Mouse (Mus musculus) small intestine, adult 2 months (tissue): ENCODE results near the gene Nkx6-1. TPM values are rescaled to one million over a fixed set of nuclear protein-coding genes. Genes with fewer than 3 reads are reported as not detected.

Source experiments
- H3K27ac ChIP-seq: fragments of 200-500 bp; 2 replicates; pipeline ENCODE4 v1.5.1; 2012; ENCODE audit warnings: low read depth, low read length, control low read depth, inconsistent platforms; ENCODE audit not compliant: insufficient read depth
- H3K27me3 ChIP-seq: fragments of 200-500 bp; 2 replicates; pipeline ENCODE4 v1.6.1; 2012; ENCODE audit warnings: mild to moderate bottlenecking, moderate library complexity, low read length, inconsistent platforms; ENCODE audit not compliant: control insufficient read depth, insufficient read depth
- H3K36me3 ChIP-seq: fragments of 200-500 bp; 2 replicates; pipeline ENCODE4 v1.6.1; 2012; ENCODE audit warnings: mild to moderate bottlenecking, low read length, control low read depth, inconsistent platforms; ENCODE audit not compliant: control insufficient read depth, insufficient read depth
- H3K4me1 ChIP-seq: fragments of 200-500 bp; 2 replicates; pipeline ENCODE4 v1.6.1; 2012; ENCODE audit warnings: low read length, inconsistent platforms, mixed read lengths; ENCODE audit not compliant: control insufficient read depth, insufficient read depth, insufficient read length
- H3K4me3 ChIP-seq: fragments of 200-500 bp; 2 replicates; pipeline ENCODE4 v1.5.1; 2012; ENCODE audit warnings: low read depth, mild to moderate bottlenecking, control low read depth, inconsistent platforms, low read length, moderate library complexity
- CTCF ChIP-seq: fragments of 200-500 bp; IDR thresholded peaks from 2 replicates; pipeline ENCODE4 v1.5.1; 2012; ENCODE audit warnings: low read depth, mild to moderate bottlenecking, control low read depth, inconsistent platforms, low read length, moderate library complexity, mixed read lengths; ENCODE audit not compliant: insufficient replicate concordance, insufficient read length; ENCODE audit errors: extremely low read depth
- POLR2A ChIP-seq: fragments of 200-500 bp; IDR thresholded peaks from 2 replicates; pipeline ENCODE4 v1.6.1; 2012; ENCODE audit warnings: low read depth, mild to moderate bottlenecking, control low read depth, inconsistent platforms, low read length, moderate library complexity
- WGBS: fragments of 180-500 bp; shearing (Covaris S2); methylation state at CpG from one replicate; pipeline ENCODE4 v1.1.7; 2018; 5-methylcytosine and 5-hydroxymethylcytosine counted together
- polyA plus RNA-seq: library from polyadenylated mRNA; depleted of rRNA; stranded (reverse); fragments of >200 nt; gene quantifications from 2 replicates; pipeline ENCODE4 v1.2.3, GENCODE M21; 2012; rRNA removed

Gene Nkx6-1
- 0.18 TPM in 1 of 2 replicates, not detected in the other for polyA plus RNA-seq

DNA sequence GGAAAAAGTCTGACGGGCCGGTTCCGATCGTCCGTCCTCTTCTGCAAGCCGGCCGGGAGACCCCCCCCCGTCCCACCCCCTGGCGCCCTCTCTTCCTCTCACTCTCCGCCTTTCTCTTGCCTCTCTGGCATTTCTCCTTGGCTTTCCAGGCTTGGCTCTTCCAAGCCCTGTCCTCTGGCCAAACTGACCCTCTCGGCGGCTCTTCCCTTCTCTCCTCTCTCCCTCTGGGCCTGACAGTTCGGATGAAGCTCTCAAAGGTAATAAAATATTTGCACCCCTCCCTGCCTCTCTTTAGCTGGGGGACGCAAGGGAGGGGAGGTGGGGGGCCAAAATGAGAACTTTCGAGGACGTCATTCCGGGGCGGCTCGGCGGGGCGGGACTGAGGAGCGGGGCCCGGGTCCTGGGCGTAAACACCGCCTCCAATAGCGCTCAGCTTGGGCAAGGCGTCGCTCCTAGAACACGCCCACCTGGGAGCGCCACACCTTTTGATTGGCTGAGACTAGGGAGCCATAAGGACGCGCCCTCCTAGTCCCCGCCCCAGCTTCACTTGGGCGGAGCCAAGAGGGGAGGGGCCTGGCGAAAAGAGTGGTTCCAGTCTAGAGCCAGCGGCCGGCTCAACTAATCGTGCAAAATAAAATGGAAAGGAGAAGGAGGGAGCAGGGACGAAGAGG, at the start of gene Nkx6-1:
Gene Nkx6-1 (minus strand): TSS at position 52 of the 671 bp plus-strand sequence.
- TF ChIP-seq CTCF (no peak), POLR2A (peak; percentile 9; the same call in 1 of the 2 replicates)
- peak within 1 kb of the TSS; percentile 55 for H3K4me3 ChIP-seq
- no peak within 1 kb of the TSS for H3K27ac ChIP-seq
- peaks cover 90% of the 10 kb centered on the region for H3K27me3 ChIP-seq
- 2% methylated on average over 39 of the region's 39 CpGs for WGBS
- H3K4me1 ChIP-seq: peaks cover 15% of the 10 kb centered on the region; the same call in 1 of the 2 replicates
- H3K36me3 ChIP-seq: no peaks in the 10 kb centered on the region

DNA sequence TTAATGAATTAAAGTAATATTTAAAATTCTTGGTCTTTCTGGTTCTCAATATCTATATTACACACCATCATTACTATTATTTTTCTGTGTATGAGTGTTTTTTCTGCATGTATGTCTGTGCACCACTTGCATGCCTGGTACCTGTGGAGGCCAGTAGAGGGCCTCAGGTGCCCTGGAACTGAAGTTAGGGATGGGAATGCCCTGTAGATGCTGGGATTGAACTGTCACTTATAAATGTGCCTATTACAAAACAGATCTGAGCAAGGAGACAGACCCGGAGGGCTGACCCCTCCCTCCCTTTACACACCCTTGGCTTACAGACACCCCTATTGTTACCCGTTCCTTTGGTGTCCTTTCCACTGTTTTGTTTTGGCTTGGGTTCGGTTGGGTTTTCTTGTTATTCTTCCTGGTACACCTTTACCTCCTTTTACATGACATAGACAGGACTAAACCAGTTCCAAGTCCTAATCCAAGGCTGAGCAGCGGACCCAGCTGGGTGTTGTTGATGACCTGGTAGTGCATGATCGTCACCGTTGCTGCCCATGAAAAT, 48.3 kb upstream of the Nkx6-1 start:
- Histone ChIP-seq H3K27me3 (no peaks in the 10 kb centered on the region), H3K4me3 (no peak overlapping the region), H3K36me3 (no peaks in the 10 kb centered on the region), H3K27ac (no peak overlapping the region), H3K4me1 (no peaks in the 10 kb centered on the region)
- 74% methylated on average over 6 of the region's 6 CpGs for WGBS
- TF ChIP-seq CTCF (peak; percentile 53; the same call in 1 of the 2 replicates), POLR2A (no peak)

DNA sequence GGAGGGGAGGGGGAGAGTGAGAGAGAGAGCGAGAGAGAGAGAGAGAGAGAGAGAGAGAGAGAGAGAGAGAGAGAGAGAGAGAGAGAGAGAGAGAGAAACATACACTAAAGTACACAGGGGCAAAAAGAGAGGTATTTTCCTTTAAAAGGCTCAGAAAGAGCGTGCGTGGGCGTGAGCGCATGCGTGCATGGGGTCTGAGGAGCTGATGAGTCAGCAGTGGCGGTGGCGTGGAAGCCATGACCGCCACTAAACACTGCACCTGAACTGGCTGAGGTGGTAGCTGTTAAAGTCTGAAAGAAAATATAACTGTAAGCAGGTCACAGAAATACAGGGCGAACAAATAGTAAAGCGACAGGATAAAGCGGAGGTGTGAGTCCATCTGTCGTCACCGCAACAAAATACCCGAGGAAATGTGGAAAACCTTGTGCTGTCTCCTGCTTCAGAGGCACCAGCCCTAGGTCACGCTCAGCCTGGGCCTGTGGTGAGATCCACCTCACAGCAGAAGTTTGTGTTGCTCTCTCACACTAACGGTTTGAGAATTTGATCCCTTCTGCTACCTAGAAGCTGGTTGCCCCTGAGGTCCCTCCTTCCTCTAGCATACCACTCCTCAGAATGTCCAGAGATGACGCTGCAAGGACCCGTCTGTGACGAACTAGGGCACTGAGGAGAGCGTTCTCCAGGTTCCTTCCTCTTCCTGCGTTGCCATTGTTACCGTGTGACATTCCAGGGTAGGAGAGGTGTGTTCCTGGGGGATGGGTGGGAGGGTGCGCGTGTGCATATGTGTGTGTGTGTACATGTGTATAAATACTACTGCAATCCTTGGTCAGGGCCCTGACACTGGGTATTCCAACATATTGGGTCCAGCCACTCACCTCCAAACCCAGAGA, 38.8 kb upstream of the Nkx6-1 start:
- 76% methylated on average over 24 of the region's 25 CpGs for WGBS
- no peak overlapping the region for H3K27ac ChIP-seq
- H3K4me3 ChIP-seq: no peak overlapping the region
- H3K4me1 ChIP-seq: no peaks in the 10 kb centered on the region
- H3K27me3 ChIP-seq: 0 out of 2 replicates have a peak, but pooled peaks cover 2% of the 10 kb centered on the region
- H3K36me3 ChIP-seq: no peaks in the 10 kb centered on the region
- TF ChIP-seq POLR2A (no peak), CTCF (no peak)

DNA sequence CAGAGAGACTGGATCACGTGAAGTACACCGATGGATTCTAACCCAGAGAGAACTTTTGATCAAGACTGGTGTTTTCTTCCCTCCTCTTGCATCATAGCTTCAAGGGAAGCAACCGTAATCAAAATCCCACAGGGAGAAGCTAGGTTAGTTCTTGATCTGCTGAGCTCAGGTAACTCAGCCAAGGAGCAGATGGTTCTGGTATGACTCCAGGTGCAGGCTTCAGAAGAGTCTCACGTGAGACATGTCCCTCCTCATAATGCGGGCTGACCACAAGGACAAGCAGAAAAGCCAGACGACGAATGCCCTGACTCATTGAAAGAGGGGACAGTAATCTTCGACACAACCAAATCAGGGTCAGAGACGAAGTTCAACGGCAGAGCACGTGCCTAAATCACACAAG, 37.8 kb upstream of the Nkx6-1 start:
- Histone ChIP-seq H3K27ac (no peak overlapping the region), H3K36me3 (no peaks in the 10 kb centered on the region), H3K4me1 (no peaks in the 10 kb centered on the region), H3K27me3 (0 out of 2 replicates have a peak, but pooled peaks cover 2% of the 10 kb centered on the region), H3K4me3 (no peak overlapping the region)
- TF ChIP-seq POLR2A (no peak), CTCF (no peak)
- 84% methylated on average over 11 of the region's 11 CpGs for WGBS

DNA sequence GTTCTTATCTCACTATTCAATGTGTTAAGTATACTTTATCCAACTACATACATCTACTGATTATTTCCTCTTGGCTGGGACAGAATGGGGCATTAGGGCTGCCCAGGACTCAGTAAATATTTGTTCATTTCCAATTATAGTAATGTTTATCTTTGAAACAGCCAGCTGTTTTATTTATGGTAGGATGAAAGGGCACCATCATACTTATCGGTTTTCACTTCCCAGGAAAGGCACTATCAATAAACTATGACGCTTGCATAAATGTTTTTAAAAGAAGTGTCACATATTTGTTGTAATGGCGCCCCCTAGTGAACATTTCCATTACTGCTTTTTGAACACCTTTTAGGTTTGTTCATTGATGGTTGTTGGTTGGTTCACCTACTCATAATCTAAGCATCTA, 35.8 kb upstream of the Nkx6-1 start:
- Histone ChIP-seq H3K4me3 (no peak overlapping the region), H3K27ac (no peak overlapping the region), H3K27me3 (0 out of 2 replicates have a peak, but pooled peaks cover 2% of the 10 kb centered on the region), H3K4me1 (no peaks in the 10 kb centered on the region), H3K36me3 (no peaks in the 10 kb centered on the region)
- no peak for TF ChIP-seq POLR2A
- 2% methylated on average over 3 of the region's 3 CpGs for WGBS

DNA sequence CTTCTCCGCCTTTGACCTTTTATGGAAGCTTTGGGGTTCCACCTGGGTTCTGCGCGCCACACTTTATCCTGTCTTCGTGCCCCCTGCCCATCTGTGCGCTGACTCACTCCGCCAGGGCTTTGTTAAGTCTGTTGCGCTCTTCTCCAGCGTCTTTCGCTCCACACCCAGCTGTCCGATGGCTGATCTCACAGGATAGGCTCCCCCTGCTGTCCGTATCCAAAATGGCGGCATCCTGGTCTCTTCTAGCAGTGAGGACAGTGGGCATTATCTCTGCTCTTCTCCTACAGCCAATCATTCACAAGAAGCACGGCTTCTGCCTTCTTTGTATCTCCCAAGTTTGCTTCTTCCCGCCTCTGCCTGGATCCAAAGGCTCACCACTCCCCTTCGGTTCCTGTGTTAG, 23.8 kb upstream of the Nkx6-1 start:
- H3K4me1 ChIP-seq: peaks cover 4% of the 10 kb centered on the region; the same call in 1 of the 2 replicates
- no peaks in the 10 kb centered on the region for H3K27me3 ChIP-seq
- no peak for TF ChIP-seq POLR2A
- TF ChIP-seq CTCF: no peak; the same call in 1 of the 2 replicates
- H3K36me3 ChIP-seq: no peaks in the 10 kb centered on the region
- H3K27ac ChIP-seq: no peak overlapping the region
- WGBS: 46% methylated on average over 15 of the region's 15 CpGs
- H3K4me3 ChIP-seq: no peak overlapping the region

DNA sequence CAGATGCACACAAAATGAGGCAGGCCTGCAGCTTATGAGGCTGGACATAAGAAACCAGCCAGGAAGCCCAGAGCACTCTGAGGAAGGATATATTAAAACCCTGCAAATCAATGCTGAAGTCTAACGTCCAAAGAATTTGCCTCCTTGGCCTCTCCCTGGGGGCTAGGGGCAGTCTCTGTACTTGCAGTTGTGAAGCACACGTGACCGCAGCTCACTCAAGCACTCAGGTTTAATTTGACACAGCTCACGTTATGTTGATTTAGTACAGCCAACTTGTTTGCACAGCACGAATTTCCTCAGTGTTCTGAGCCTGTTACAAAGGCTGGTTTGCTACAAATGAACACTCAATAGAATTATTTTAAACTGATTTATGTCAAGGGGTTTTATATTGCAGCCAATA, 18.5 kb upstream of the Nkx6-1 start:
- TF ChIP-seq POLR2A (no peak), CTCF (no peak)
- H3K4me3 ChIP-seq: no peak overlapping the region
- no peaks in the 10 kb centered on the region for H3K27me3 ChIP-seq
- H3K36me3 ChIP-seq: no peaks in the 10 kb centered on the region
- peaks cover 7% of the 10 kb centered on the region; the same call in 1 of the 2 replicates for H3K4me1 ChIP-seq
- 48% methylated on average over 5 of the region's 5 CpGs for WGBS
- H3K27ac ChIP-seq: no peak overlapping the region
